15 mouse cellular contexts compared by ENCODE assay signal in the genomic region with DNA sequence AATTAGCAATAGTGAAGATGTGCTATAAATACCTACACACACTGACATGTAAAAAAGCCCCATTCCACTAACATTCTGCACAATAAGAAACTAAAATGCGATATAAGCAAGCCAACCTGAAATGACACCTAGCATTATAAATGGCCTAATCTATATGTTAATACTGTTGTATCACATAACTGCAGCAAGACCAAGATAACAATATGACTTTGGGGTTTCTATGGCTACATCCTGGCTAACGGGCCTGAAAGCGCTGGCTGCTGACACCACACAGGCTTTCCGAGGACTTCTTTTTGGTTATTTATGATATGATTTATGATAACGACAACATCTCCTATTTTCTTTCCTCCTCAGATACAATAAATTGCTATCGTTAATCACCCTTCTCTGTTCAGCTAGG.
"Had no signal": no experiment of that assay in that cellular context is flagged by ENCODE, and none has a peak within 500 bp of the region (broad histone marks: within the 10 kb centered on the region; RNA-seq: fewer than 3 reads in every experiment).

No protein-coding gene starts in this region.

- H3K27me3 ChIP-seq: limb, embryonic 15.5 days; liver, embryonic 12.5 days had no signal

- H3K4me3 ChIP-seq: limb, embryonic 15.5 days; liver, embryonic 12.5 days had no signal

- H3K36me3 ChIP-seq: limb, embryonic 15.5 days; liver, embryonic 12.5 days had no signal

- H3K9ac ChIP-seq: limb, embryonic 15.5 days; liver, embryonic 12.5 days; lung, embryonic 14.5 days had no signal

- H3K4me2 ChIP-seq: limb, embryonic 15.5 days; liver, embryonic 12.5 days; lung, embryonic 14.5 days had no signal

- H3K27ac ChIP-seq: limb, embryonic 15.5 days; liver, embryonic 12.5 days; macrophage had no signal

- ATAC-seq: intestine, embryonic 16.5 days; liver, embryonic 12.5 days had no signal

- DNase-seq: kidney, adult 2 months; kidney, postnatal 25 days; layer of hippocampus, adult 9-11 months; layer of hippocampus, postnatal 36 days; lung, embryonic 14.5 days; lung, postnatal 10 days; retina, postnatal 1 day; right cerebral cortex, postnatal 4 days; spleen, adult 18-20 months; thymus, adult 18-20 months; thymus, postnatal 25 days had no signal

- H3K9me3 ChIP-seq: limb, embryonic 15.5 days; liver, embryonic 12.5 days had no signal
